Mouse (Mus musculus): ENCODE measurements around the gene Flrt1.

GRCm38 (mm10) chr19:7070775-7071174, 34.8 kb downstream of the Flrt1 start:
- TF ChIP-seq CTCF (IDR thresholded peaks at IDR 0.05; ENCODE audit: low read depth, low read length) (no peak), POLR2A (IDR thresholded peaks at IDR 0.05; ENCODE audit: extremely low read depth, insufficient read depth, low read length) (no peak)

Data from liver, adult 2 months (tissue).